Mouse (Mus musculus) heart, postnatal 10 days (tissue): ENCODE measurements around the gene Stmnd1. TPM values are rescaled to one million over a fixed set of nuclear protein-coding genes. Genes with fewer than 3 reads are reported as not detected.

Experiments
- total RNA-seq, 2 experiments: library from RNA; stranded (reverse); gene quantifications; 2 replicates each; pipeline ENCODE4 v1.2.3; 2021

Stmnd1 gene
- total RNA-seq, 2 experiments from 2014 or later: 0.50 TPM

Other genes with a start within 250 kb of the Stmnd1 start
- 100 to 1,000 TPM; 225 to 282 TPM for gene Rbm24, start 144.7 kb downstream of the Stmnd1 start, total RNA-seq
- gene Cap2, start 228.1 kb downstream of the Stmnd1 start, total RNA-seq: 100 to 1,000 TPM; 127 to 146 TPM